Mouse (Mus musculus): ENCODE measurements around the gene Adk. TPM values are rescaled to one million over a fixed set of nuclear protein-coding genes. Genes with fewer than 3 reads are reported as not detected.
"Not testable (repeated sequence)": the region's sequence is repeated elsewhere in the genome, so short reads cannot be mapped to it uniquely, and the experiment has no call there.

The Adk gene
- total and polyA plus RNA-seq, 3 experiments = 104 to 253 (median 212) TPM

DNA sequence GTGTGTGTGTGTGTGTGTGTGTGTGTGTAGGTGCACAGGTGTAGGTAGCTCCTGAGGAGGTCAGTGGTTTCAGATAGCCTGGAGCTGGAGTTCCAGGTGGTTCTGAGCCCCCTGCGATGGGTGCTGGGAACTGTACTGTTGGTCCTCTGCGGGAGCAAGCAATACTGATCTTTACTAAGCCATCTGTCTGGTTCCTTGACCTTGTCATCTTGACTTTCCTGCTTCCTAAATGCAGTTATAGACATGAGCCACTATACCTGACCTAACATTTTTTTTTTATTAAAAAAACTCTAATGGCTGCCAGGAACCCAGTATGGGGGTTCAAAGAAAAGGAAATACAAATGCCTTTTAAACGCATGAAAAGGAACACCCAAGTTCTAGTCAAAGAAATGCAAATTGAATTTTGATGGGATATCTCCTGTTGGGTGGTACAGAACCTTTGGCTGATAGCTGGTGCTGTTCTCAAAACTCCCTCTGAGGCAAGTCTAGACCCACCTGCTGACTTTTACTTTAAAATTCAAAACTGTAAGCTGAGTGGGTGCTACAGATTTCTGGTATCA is 433.7 kb downstream of the Adk start:
- no peak overlapping the region for H3K4me3 ChIP-seq
- H3K27me3 ChIP-seq (ENCODE audit: control insufficient read depth, insufficient read depth, low read length) = no peaks in the 10 kb centered on the region
- no peaks in the 10 kb centered on the region for H3K36me3 ChIP-seq (ENCODE audit: control insufficient read depth, insufficient read depth, low read length)
- H3K79me2 ChIP-seq (replicated peaks; ENCODE audit: control insufficient read depth, insufficient read depth, low read length) = no peaks in the 10 kb centered on the region
- no peaks in the 10 kb centered on the region for H3K4me1 ChIP-seq (ENCODE audit: control insufficient read depth, insufficient read depth, low read length)
- no peak for DNase-seq
- WGBS = 85% methylated on average over 3 of the region's 3 CpGs
- intact Hi-C loops (cut with DNase I) = no loop called here
- no peak overlapping the region for H3K9ac ChIP-seq (ENCODE audit: low read depth, low read length)
- TF ChIP-seq POLR2A (IDR thresholded peaks at IDR 0.05; ENCODE audit: insufficient read depth, low read depth, low read length) = no peak
- H3K27ac ChIP-seq = no peak overlapping the region

DNA sequence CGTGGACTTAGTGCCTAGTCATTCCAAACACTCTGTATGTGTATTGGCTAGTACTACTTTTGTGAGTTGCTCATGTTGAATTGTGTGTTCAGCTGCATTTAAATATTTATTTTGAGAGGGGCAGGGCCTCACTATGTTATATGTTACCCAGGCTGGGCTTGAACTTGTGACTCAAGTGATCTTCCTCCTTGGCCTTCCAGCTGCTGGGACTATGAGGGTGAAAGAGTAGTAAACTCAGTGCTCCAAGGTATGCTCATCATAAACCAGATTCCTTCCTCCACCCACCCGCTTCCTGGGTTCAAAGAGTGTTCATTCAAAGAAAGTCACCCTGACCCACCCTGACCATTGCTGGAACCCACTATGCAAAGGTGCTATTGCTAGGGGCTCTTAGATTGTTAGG is 434.8 kb downstream of the Adk start:
- DNase-seq; H3K4me1 ChIP-seq (ENCODE audit: control insufficient read depth, insufficient read depth, low read length); H3K27me3 ChIP-seq (ENCODE audit: control insufficient read depth, insufficient read depth, low read length); H3K9ac ChIP-seq (ENCODE audit: low read depth, low read length); H3K36me3 ChIP-seq (ENCODE audit: control insufficient read depth, insufficient read depth, low read length); H3K79me2 ChIP-seq (replicated peaks; ENCODE audit: control insufficient read depth, insufficient read depth, low read length); intact Hi-C loops (cut with DNase I); H3K27ac ChIP-seq; H3K4me3 ChIP-seq: not testable (repeated sequence)
- WGBS = 90% methylated on average over 2 of the region's 2 CpGs

DNA sequence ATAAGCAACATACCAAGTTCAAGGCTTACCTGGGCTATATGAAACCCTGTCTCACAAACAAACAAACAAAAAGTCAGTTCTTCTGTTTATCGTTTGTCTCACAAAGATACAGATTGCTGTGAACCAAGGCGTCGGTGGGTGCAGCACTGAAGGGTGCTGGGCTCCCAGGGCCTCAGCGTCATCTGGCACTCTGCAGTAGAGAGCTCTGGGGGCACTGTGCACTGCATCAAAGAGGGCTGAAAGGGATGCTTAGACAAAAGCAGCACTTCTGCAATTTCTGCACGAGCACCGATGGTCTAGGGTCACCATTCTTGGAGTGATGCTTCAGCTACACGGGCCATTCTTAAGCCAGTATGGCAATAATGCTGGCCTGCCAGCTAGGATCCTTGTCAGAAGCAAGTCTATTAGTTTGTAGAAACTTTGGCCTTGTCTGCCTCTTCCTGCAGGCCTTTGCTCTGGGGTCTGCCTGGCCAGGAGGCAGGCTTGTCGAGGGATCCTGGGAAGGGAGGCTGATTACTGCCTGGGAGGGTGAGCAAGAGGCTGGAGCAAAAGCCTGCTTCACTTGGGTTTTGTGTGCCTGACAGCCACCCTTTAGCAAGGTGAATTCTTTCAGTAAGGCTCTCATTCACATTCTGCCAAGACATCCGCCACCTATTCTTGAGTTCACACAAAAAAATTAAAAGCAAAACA is 436.2 kb downstream of the Adk start:
- H3K27me3 ChIP-seq (ENCODE audit: control insufficient read depth, insufficient read depth, low read length); H3K36me3 ChIP-seq (ENCODE audit: control insufficient read depth, insufficient read depth, low read length); DNase-seq; H3K4me1 ChIP-seq (ENCODE audit: control insufficient read depth, insufficient read depth, low read length); H3K4me3 ChIP-seq; H3K27ac ChIP-seq; intact Hi-C loops (cut with DNase I); H3K79me2 ChIP-seq (replicated peaks; ENCODE audit: control insufficient read depth, insufficient read depth, low read length); H3K9ac ChIP-seq (ENCODE audit: low read depth, low read length): not testable (repeated sequence)
- 80% methylated on average over 8 of the region's 9 CpGs for WGBS

DNA sequence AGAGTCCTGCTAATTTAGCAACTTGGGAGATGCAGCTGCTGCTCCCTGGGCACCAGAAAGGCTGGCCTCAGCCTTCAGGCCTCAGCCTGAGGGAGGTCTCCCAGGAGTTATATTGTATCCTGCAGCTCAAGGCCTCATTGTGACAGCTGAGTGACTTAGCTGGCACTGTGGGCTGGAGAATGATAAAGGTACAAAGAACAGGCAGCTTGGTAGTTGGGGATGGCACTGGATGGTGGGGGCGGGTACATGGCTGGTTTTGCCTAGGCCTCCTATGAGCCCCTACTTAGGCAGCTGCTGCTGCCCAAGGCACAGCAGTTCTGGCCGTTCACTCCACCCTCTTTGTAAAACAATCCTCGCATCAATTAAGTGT is 436.7 kb downstream of the Adk start:
- H3K79me2 ChIP-seq (replicated peaks; ENCODE audit: control insufficient read depth, insufficient read depth, low read length) = no peaks in the 10 kb centered on the region

DNA sequence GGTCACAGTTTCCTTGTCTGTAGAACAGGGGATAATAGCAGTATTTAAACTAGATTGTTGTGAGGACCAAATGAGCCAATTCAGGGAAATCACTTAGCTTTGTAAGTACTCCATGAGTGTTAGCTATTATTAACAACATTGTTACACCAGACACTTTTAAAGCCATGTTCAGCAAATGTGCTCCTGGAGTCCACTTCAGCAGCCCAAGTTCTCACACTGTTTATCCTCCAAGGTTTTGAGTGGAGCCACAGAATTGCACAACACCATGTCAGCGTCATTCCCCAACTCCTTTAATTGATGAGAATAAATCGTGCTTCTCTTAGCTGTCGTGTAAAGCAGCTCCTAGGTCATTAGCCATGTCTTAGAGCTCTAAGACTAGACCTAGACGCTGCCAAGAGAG is 437.8 kb downstream of the Adk start:
- H3K36me3 ChIP-seq (ENCODE audit: control insufficient read depth, insufficient read depth, low read length) = no peaks in the 10 kb centered on the region
- no peaks in the 10 kb centered on the region for H3K27me3 ChIP-seq (ENCODE audit: control insufficient read depth, insufficient read depth, low read length)
- H3K79me2 ChIP-seq (replicated peaks; ENCODE audit: control insufficient read depth, insufficient read depth, low read length) = no peaks in the 10 kb centered on the region
- H3K4me1 ChIP-seq (ENCODE audit: control insufficient read depth, insufficient read depth, low read length) = no peaks in the 10 kb centered on the region
- WGBS = 76% methylated on average over 4 of the region's 4 CpGs
- no peak for DNase-seq
- no peak overlapping the region for H3K27ac ChIP-seq
- no peak overlapping the region for H3K4me3 ChIP-seq
- TF ChIP-seq POLR2A (IDR thresholded peaks at IDR 0.05; ENCODE audit: insufficient read depth, low read depth, low read length) = no peak
- no peak for TF ChIP-seq EP300 (IDR thresholded peaks at IDR 0.05; ENCODE audit: insufficient read depth, low read depth, low read length)
- no peak for TF ChIP-seq CTCF (IDR thresholded peaks at IDR 0.05)
- intact Hi-C loops (cut with DNase I) = no loop called here
- H3K9ac ChIP-seq (ENCODE audit: low read depth, low read length) = no peak overlapping the region

More for the DNA sequence above, 436.7 kb downstream of the Adk start:
- TF ChIP-seq EP300 (IDR thresholded peaks at IDR 0.05; ENCODE audit: insufficient read depth, low read depth, low read length) = no peak
- no peak for TF ChIP-seq POLR2A (IDR thresholded peaks at IDR 0.05; ENCODE audit: insufficient read depth, low read depth, low read length)
- no peak for TF ChIP-seq CTCF (IDR thresholded peaks at IDR 0.05)
- intact Hi-C loops (cut with DNase I) = no loop called here
- Histone ChIP-seq H3K9ac (ENCODE audit: low read depth, low read length) (no peak overlapping the region), H3K4me1 (ENCODE audit: control insufficient read depth, insufficient read depth, low read length) (no peaks in the 10 kb centered on the region), H3K36me3 (ENCODE audit: control insufficient read depth, insufficient read depth, low read length) (no peaks in the 10 kb centered on the region), H3K27me3 (ENCODE audit: control insufficient read depth, insufficient read depth, low read length) (no peaks in the 10 kb centered on the region), H3K27ac (no peak overlapping the region), H3K4me3 (no peak overlapping the region)
- no peak for DNase-seq
- 83% methylated on average over 3 of the region's 3 CpGs for WGBS

Other genes with a start within 250 kb of the Adk start
- 1 to 10 TPM; 3.4 to 6.2 TPM for gene Plau, start 215.9 kb upstream of the Adk start, total RNA-seq (2021)
- 1.8 and 3.5 TPM in 2 replicates for gene Plau, start 215.9 kb upstream of the Adk start, polyA plus RNA-seq (2012; rRNA removed)
- gene Vcl, start 123.2 kb upstream of the Adk start, total RNA-seq (2021) = 100 to 1,000 TPM; 102 to 103 TPM
- 62.4 and 117 TPM in 2 replicates for gene Vcl, start 123.2 kb upstream of the Adk start, polyA plus RNA-seq (2012; rRNA removed)
- gene Ap3m1, start 66 bp upstream of the Adk start, total RNA-seq (2021) = 10 to 100 TPM; 51.6 to 69.4 TPM
- gene Ap3m1, start 66 bp upstream of the Adk start, polyA plus RNA-seq (2012; rRNA removed) = 26.6 and 69.2 TPM in 2 replicates

Measured in heart, adult 2 months (tissue).